Mouse (Mus musculus): ENCODE measurements around the gene Sesn1.

DNA sequence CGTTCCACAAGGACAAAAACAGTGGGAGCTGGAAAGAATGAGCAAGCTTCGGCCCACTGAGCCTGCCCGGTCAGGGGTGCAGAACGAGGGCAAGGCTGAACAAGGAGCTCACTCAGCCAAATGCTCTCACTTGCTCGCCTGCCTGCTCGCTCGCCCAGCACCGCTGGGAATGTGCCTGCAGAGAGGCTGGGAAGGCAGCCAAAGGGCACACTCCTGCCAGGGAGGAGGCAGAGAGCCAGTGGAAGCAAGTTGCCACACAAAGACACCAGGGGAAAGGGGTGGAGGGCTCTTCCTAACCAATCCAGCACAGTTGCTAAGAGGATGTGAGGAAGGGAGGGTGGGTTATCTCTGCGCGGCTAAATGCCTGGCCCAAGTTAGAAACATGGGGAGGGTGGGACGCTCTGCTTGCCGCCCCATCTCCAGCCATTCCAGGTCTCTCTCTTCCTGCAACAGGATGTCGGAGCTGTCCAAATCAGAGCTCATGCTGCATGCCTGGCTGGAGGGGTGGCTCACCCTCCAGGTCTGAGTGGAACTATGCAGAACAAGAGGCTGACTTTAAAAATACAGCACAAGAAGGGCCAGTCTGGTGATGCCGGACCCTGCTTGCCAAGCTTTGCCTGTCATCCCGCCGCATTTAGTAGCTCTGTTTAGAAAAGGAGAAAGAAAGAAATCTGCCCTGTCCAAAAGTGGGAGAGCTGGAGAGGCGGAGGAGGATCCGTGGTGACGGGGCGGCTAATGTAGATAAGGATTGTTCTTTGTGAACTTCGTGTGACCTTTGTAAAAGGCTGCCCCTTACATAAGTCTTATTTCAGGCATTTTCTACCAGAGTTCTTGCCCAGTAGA lies 125.1 kb downstream of the Sesn1 start:
- TF ChIP-seq POLR2A (IDR thresholded peaks at IDR 0.05; ENCODE audit: low read depth, low read length) (peak; percentile 35; the same call in 1 of the 2 replicates), CTCF (IDR thresholded peaks at IDR 0.05; ENCODE audit: extremely low read depth, insufficient read length, insufficient replicate concordance, low read depth, low read length) (0 out of 2 replicates have a peak, but pooled peaks have one; percentile 3)

Measured in small intestine, adult 2 months (tissue).